Mouse (Mus musculus) lung, adult 2 months (tissue): Measurements from ENCODE around the gene Acap3.

Experiments
- CTCF ChIP-seq: fragments of 200-500 bp; IDR thresholded peaks from 2 replicates; pipeline ENCODE4 v1.5.1; 2011; ENCODE audit warnings: mild to moderate bottlenecking, low read length, control low read depth; ENCODE audit not compliant: insufficient read depth
- POLR2A ChIP-seq: fragments of 200-500 bp; IDR thresholded peaks from 2 replicates; pipeline ENCODE4 v1.6.1; 2011; ENCODE audit warnings: low read depth, mild to moderate bottlenecking, control low read depth, low read length, borderline replicate concordance; ENCODE audit errors: extremely low read depth

DNA sequence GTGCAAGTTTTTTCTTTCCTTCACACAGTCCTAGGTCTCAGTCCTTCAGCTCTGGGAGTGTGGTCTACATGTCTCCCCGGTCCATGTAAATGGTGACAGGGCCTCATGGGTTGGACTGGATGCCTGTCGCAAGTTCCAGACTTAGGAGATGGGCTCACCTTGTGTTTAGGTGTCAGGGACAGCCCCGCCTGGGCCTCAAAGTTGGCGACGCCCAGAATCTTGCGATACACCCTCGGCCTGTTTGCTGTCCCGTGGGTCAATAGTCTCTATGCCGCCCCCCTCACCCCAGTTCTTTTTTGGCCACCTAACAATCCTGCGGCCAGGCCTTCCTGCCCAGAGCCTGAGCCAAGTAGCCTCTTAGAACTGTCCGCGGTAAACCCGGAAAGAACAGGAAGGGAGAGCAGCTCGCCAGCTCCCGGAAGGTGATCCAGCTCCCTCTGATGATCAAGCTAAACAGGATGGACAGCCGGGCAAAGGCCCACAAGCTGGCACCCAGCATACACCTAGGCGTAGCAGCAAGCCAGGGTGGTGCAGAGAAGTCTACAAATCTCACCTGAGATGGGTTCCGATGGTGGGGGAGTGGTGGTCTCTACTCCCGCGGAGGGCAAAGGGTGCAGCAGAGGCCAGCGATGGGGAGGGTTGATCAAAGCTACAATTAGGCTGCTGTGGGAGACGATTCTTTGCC, 22.9 kb upstream of the Acap3 start:
- TF ChIP-seq CTCF (no peak), POLR2A (no peak)
